Mouse (Mus musculus): ENCODE data around the gene Apoa4.

DNA sequence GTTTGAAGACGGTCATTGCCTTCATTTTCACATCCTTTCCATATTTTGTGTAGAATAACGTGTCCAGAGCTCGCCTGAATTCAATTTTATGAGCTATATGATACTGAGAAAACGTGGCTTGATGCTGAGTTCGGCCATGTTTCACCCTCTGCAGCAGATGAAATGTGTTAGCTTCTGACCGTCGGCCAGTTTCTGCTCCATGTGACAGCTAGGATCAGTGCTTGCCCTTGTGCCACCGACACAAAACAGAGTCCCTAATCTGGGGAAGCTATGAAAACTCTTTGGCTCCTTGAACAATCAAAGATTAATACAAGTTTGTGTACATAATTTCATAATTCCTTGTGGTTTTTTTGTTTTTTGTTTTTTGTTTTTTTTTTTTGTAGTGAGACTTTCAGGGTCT is 49.3 kb upstream of the Apoa4 start:
- no peak for TF ChIP-seq MAFK (IDR thresholded peaks at IDR 0.05; ENCODE audit: insufficient read depth, low read depth, low read length)
- no peak for TF ChIP-seq ZC3H11A (IDR thresholded peaks at IDR 0.05; ENCODE audit: borderline replicate concordance, low read depth, low read length)
- no peak for TF ChIP-seq HCFC1 (IDR thresholded peaks at IDR 0.05; ENCODE audit: borderline replicate concordance, insufficient read depth, low read length)
- no peak for TF ChIP-seq ZNF384 (IDR thresholded peaks at IDR 0.05; ENCODE audit: low read depth, low read length)

Measured in ES-E14 (cell line).